ENCODE assay signal across 17 mouse cellular contexts in genomic region chr12:71854191-71854590, GRCm38 (mm10). TPM values are rescaled to one million over a fixed set of nuclear protein-coding genes. Genes with fewer than 3 reads are reported as not detected.
DNase-seq lines count a peak whose midpoint lies in the region; ATAC-seq and TF ChIP-seq lines count a peak whose summit lies in the region.
"Had no signal": no experiment of that assay in that cellular context is flagged by ENCODE, and none has a peak within 500 bp of the region (broad histone marks: within the 10 kb centered on the region; RNA-seq: fewer than 3 reads in every experiment).

No protein-coding gene starts in this region.

- H3K9me3 ChIP-seq in heart, embryonic 16.5 days (replicated peaks; ENCODE audit: control insufficient read depth, low read length) = no peaks in the 10 kb centered on the region
- H3K9me3 ChIP-seq in intestine, postnatal 0 days (ENCODE audit: control insufficient read depth) = no peaks in the 10 kb centered on the region
- H3K9me3 ChIP-seq: hindbrain, embryonic 12.5 days; neural tube, embryonic 13.5 days had no signal

- peaks cover 70% of the 10 kb centered on the region for H3K4me1 ChIP-seq in heart, embryonic 16.5 days (ENCODE audit: control insufficient read depth, insufficient read depth, low read length)
- peaks cover 35% of the 10 kb centered on the region for H3K4me1 ChIP-seq in lung, adult 2 months (ENCODE audit: control insufficient read depth, insufficient read depth, low read length)
- H3K4me1 ChIP-seq in intestine, postnatal 0 days (replicated peaks; ENCODE audit: control insufficient read depth, insufficient read depth, low read length) = peaks cover 14% of the 10 kb centered on the region
- peaks cover 17% of the 10 kb centered on the region for H3K4me1 ChIP-seq in cerebellum, adult 2 months (ENCODE audit: control insufficient read depth, insufficient read depth, low read length)

- TF ChIP-seq POLR2A in lung, adult 2 months (IDR thresholded peaks at IDR 0.05; ENCODE audit: borderline replicate concordance, extremely low read depth, low read depth, low read length) = no peak
- TF ChIP-seq POLR2A in cerebellum, adult 2 months (IDR thresholded peaks at IDR 0.05; ENCODE audit: borderline replicate concordance, insufficient read depth, low read length) = no peak

- no peak for TF ChIP-seq CTCF in lung, adult 2 months (IDR thresholded peaks at IDR 0.05; ENCODE audit: insufficient read depth, low read length)
- no peak for TF ChIP-seq CTCF in intestine, postnatal 0 days (IDR thresholded peaks at IDR 0.05; ENCODE audit: low read depth)
- TF ChIP-seq CTCF in cerebellum, adult 2 months (IDR thresholded peaks at IDR 0.05; ENCODE audit: borderline replicate concordance, insufficient read depth, low read depth, low read length) = no peak

- H3K36me3 ChIP-seq in heart, embryonic 16.5 days (ENCODE audit: control insufficient read depth, insufficient read depth) = no peaks in the 10 kb centered on the region; the same call in 1 of the 2 replicates
- H3K36me3 ChIP-seq in intestine, postnatal 0 days (ENCODE audit: control insufficient read depth, insufficient read depth) = no peaks in the 10 kb centered on the region; the same call in 1 of the 2 replicates
- H3K36me3 ChIP-seq: hindbrain, embryonic 12.5 days; neural tube, embryonic 13.5 days had no signal

- H3K27ac ChIP-seq in heart, embryonic 16.5 days (ENCODE audit: low read length) = peak overlapping the region; percentile 83
- no peak overlapping the region for H3K27ac ChIP-seq in intestine, postnatal 0 days (ENCODE audit: low read depth, low read length)
- no peak overlapping the region for H3K27ac ChIP-seq in cerebellum, adult 2 months (ENCODE audit: insufficient read depth, low read length)
- H3K27ac ChIP-seq: neural tube, embryonic 13.5 days had no signal

- intact Hi-C loops in heart, postnatal 25 days (cut with DNase I) = no loop called here

- H3K4me3 ChIP-seq in heart, embryonic 16.5 days (ENCODE audit: low read length) = no peak overlapping the region
- peak overlapping the region; percentile 2 for H3K4me3 ChIP-seq in lung, adult 2 months (replicated peaks; ENCODE audit: extremely low read depth, low read depth, low read length)
- H3K4me3 ChIP-seq in intestine, postnatal 0 days (ENCODE audit: low read depth, low read length) = no peak overlapping the region
- no peak overlapping the region for H3K4me3 ChIP-seq in cerebellum, adult 2 months (replicated peaks; ENCODE audit: insufficient read depth, low read depth, low read length)
- H3K4me3 ChIP-seq: erythroblast, embryonic 14.5 days; hindbrain, embryonic 12.5 days; neural tube, embryonic 13.5 days had no signal

- no peak for ATAC-seq in heart, embryonic 16.5 days (replicated peaks; ENCODE audit: extremely low read depth, insufficient read depth, low FRiP score)
- peak; percentile 49; the same call in 1 of the 2 replicates for ATAC-seq in intestine, postnatal 0 days
- ATAC-seq: forebrain, embryonic 16.5 days had no signal

- no peaks in the 10 kb centered on the region for H3K27me3 ChIP-seq in heart, embryonic 16.5 days (ENCODE audit: control insufficient read depth, insufficient read depth, low read length)
- H3K27me3 ChIP-seq in intestine, postnatal 0 days (replicated peaks; ENCODE audit: control insufficient read depth, insufficient read depth, low read length) = no peaks in the 10 kb centered on the region
- H3K27me3 ChIP-seq in cerebellum, adult 2 months (ENCODE audit: control insufficient read depth, insufficient read depth, low read length) = no peaks in the 10 kb centered on the region
- H3K27me3 ChIP-seq: CH12.LX; hindbrain, embryonic 12.5 days; neural tube, embryonic 13.5 days had no signal

- H3K9ac ChIP-seq in heart, embryonic 16.5 days (ENCODE audit: low read length) = no peak overlapping the region
- no peak overlapping the region for H3K9ac ChIP-seq in intestine, postnatal 0 days (ENCODE audit: low read depth, low read length)
- H3K9ac ChIP-seq: hindbrain, embryonic 12.5 days; neural tube, embryonic 13.5 days had no signal

- peak overlapping the region; percentile 6; the same call in 1 of the 2 replicates for H3K4me2 ChIP-seq in heart, embryonic 16.5 days (ENCODE audit: low read depth, low read length)
- H3K4me2 ChIP-seq in intestine, postnatal 0 days (replicated peaks; ENCODE audit: low read depth) = no peak overlapping the region
- H3K4me2 ChIP-seq: hindbrain, embryonic 12.5 days; neural tube, embryonic 13.5 days had no signal

- 65% methylated on average over 6 of the region's 6 CpGs for WGBS in heart, embryonic 16.5 days
- 41% methylated on average over 6 of the region's 6 CpGs for WGBS in lung, adult 2 months
- WGBS in intestine, postnatal 0 days = 41% methylated on average over 6 of the region's 6 CpGs
- 80% methylated on average over 6 of the region's 6 CpGs for WGBS in cerebellum, adult 2 months

- DNase-seq in heart, postnatal 25 days (ENCODE audit: low spot score) = no peak
- no peak for DNase-seq in lung, adult 2 months
- no peak for DNase-seq in lung, adult 18-20 months
- DNase-seq in lung, postnatal 10 days = peak; percentile 33
- DNase-seq in right cerebral cortex, postnatal 14 days = no peak
- no peak for DNase-seq in cerebellum, adult 2 months
- DNase-seq: cerebellum, adult 11 months; layer of hippocampus, postnatal 36 days; retina, postnatal 1 day; thymus, postnatal 4 days had no signal

RNA-seq across cellular contexts. Expression of gene Daam1, which starts 23.3 kb away (rescaled TPM):
- 21.6 and 21.7 TPM in 2 replicates for polyA plus RNA-seq in heart, embryonic 16.5 days (2015; fragmentation: Nextera tagmentation; extraction: Ambion mirVana)
- 10 to 100 TPM; 78.6 to 79.5 TPM for total RNA-seq in heart, postnatal 25 days (2021)
- 9.4 and 15.2 TPM in 2 replicates for polyA plus RNA-seq in lung, adult 2 months (2012; rRNA removed)
- 5.3 and 5.7 TPM in 2 replicates for polyA plus RNA-seq in intestine, postnatal 0 days (2015; fragmentation: Nextera tagmentation; extraction: Ambion mirVana)
- polyA plus RNA-seq in cerebellum, adult 2 months (2012; rRNA removed) = 30.1 and 31.2 TPM in 2 replicates
